Mouse (Mus musculus): ENCODE data around the gene Kcnk3. TPM values are rescaled to one million over a fixed set of nuclear protein-coding genes. Genes with fewer than 3 reads are reported as not detected.

The Kcnk3 gene
- total RNA-seq, 1 experiment, result 0.31 TPM

- H3K27ac ChIP-seq (ENCODE audit: insufficient read depth, low read depth, low read length, poor library complexity, severe bottlenecking), result no peak overlapping the region
- H3K4me3 ChIP-seq (ENCODE audit: insufficient read depth in 1 of 2, low read depth in 1 of 2, low read length in 2 of 2, poor library complexity in 1 of 2, severe bottlenecking in 1 of 2), result no peak overlapping the region
- DNase-seq (ENCODE audit: low read depth, low spot score), result no peak
- no peaks in the 10 kb centered on the region for H3K36me3 ChIP-seq (ENCODE audit: control insufficient read depth, insufficient read depth, low read length, poor library complexity, severe bottlenecking)
- H3K4me1 ChIP-seq (ENCODE audit: control insufficient read depth in 2 of 2, insufficient read depth in 2 of 2, low read length in 2 of 2, poor library complexity in 1 of 2), result no peaks in the 10 kb centered on the region
- no peak overlapping the region for H3K9ac ChIP-seq (ENCODE audit: insufficient read depth, low read depth, low read length, poor library complexity, severe bottlenecking)
- TF ChIP-seq CHD2 (IDR thresholded peaks at IDR 0.05; ENCODE audit: low read depth, low read length), result no peak
- TF ChIP-seq ZC3H11A (IDR thresholded peaks at IDR 0.05; ENCODE audit: borderline replicate concordance, low read depth, low read length), result no peak
- no peak for TF ChIP-seq HCFC1 (IDR thresholded peaks at IDR 0.05; ENCODE audit: borderline replicate concordance, insufficient read depth, low read length)
- no peak for TF ChIP-seq ZNF384 (IDR thresholded peaks at IDR 0.05; ENCODE audit: low read depth, low read length)
- no peak for TF ChIP-seq MAFK (IDR thresholded peaks at IDR 0.05; ENCODE audit: insufficient read depth, low read depth, low read length)
- H3K9me3 ChIP-seq (ENCODE audit: control insufficient read depth, insufficient read depth, low read depth, low read length), result no peaks in the 10 kb centered on the region
- in situ Hi-C loops (cut with MboI; ENCODE audit: low sequenced_read_pairs in 2 of 2, unreplicated experiment in 2 of 2), result no loop called here
Observed at GRCm38 (mm10) chr5:30574367-30574766, 13.6 kb upstream of the Kcnk3 start.

GRCm38 (mm10) chr5:30576233-30576632 is 11.7 kb upstream of the Kcnk3 start:
- Histone ChIP-seq H3K27ac (ENCODE audit: insufficient read depth, low read depth, low read length, poor library complexity, severe bottlenecking) (no peak overlapping the region), H3K4me1 (ENCODE audit: control insufficient read depth in 2 of 2, insufficient read depth in 2 of 2, low read length in 2 of 2, poor library complexity in 1 of 2) (no peaks in the 10 kb centered on the region), H3K4me3 (ENCODE audit: insufficient read depth in 1 of 2, low read depth in 1 of 2, low read length in 2 of 2, poor library complexity in 1 of 2, severe bottlenecking in 1 of 2) (no peak overlapping the region), H3K9ac (ENCODE audit: insufficient read depth, low read depth, low read length, poor library complexity, severe bottlenecking) (no peak overlapping the region), H3K9me3 (ENCODE audit: control insufficient read depth, insufficient read depth, low read depth, low read length) (no peaks in the 10 kb centered on the region), H3K36me3 (ENCODE audit: control insufficient read depth, insufficient read depth, low read length, poor library complexity, severe bottlenecking) (no peaks in the 10 kb centered on the region)
- TF ChIP-seq ZC3H11A (IDR thresholded peaks at IDR 0.05; ENCODE audit: borderline replicate concordance, low read depth, low read length) (no peak), MAFK (IDR thresholded peaks at IDR 0.05; ENCODE audit: insufficient read depth, low read depth, low read length) (no peak), CHD2 (IDR thresholded peaks at IDR 0.05; ENCODE audit: low read depth, low read length) (no peak), HCFC1 (IDR thresholded peaks at IDR 0.05; ENCODE audit: borderline replicate concordance, insufficient read depth, low read length) (no peak), ZNF384 (IDR thresholded peaks at IDR 0.05; ENCODE audit: low read depth, low read length) (no peak)
- in situ Hi-C loops (cut with MboI; ENCODE audit: low sequenced_read_pairs in 2 of 2, unreplicated experiment in 2 of 2), result no loop called here
- no peak for DNase-seq (ENCODE audit: low read depth, low spot score)

GRCm38 (mm10) chr5:30577251-30577650 is 10.7 kb upstream of the Kcnk3 start:
- no peak for DNase-seq (ENCODE audit: low read depth, low spot score)
- TF ChIP-seq HCFC1 (IDR thresholded peaks at IDR 0.05; ENCODE audit: borderline replicate concordance, insufficient read depth, low read length) (no peak), CHD2 (IDR thresholded peaks at IDR 0.05; ENCODE audit: low read depth, low read length) (no peak), ZC3H11A (IDR thresholded peaks at IDR 0.05; ENCODE audit: borderline replicate concordance, low read depth, low read length) (no peak), ZNF384 (IDR thresholded peaks at IDR 0.05; ENCODE audit: low read depth, low read length) (no peak), MAFK (IDR thresholded peaks at IDR 0.05; ENCODE audit: insufficient read depth, low read depth, low read length) (no peak)
- no peaks in the 10 kb centered on the region for H3K9me3 ChIP-seq (ENCODE audit: control insufficient read depth, insufficient read depth, low read depth, low read length)
- H3K4me1 ChIP-seq (ENCODE audit: control insufficient read depth in 2 of 2, insufficient read depth in 2 of 2, low read length in 2 of 2, poor library complexity in 1 of 2), result no peaks in the 10 kb centered on the region
- in situ Hi-C loops (cut with MboI; ENCODE audit: low sequenced_read_pairs in 2 of 2, unreplicated experiment in 2 of 2), result no loop called here
- H3K4me3 ChIP-seq (ENCODE audit: insufficient read depth in 1 of 2, low read depth in 1 of 2, low read length in 2 of 2, poor library complexity in 1 of 2, severe bottlenecking in 1 of 2), result no peak overlapping the region
- no peak overlapping the region for H3K9ac ChIP-seq (ENCODE audit: insufficient read depth, low read depth, low read length, poor library complexity, severe bottlenecking)
- no peaks in the 10 kb centered on the region for H3K36me3 ChIP-seq (ENCODE audit: control insufficient read depth, insufficient read depth, low read length, poor library complexity, severe bottlenecking)
- no peak overlapping the region for H3K27ac ChIP-seq (ENCODE audit: insufficient read depth, low read depth, low read length, poor library complexity, severe bottlenecking)

DNA sequence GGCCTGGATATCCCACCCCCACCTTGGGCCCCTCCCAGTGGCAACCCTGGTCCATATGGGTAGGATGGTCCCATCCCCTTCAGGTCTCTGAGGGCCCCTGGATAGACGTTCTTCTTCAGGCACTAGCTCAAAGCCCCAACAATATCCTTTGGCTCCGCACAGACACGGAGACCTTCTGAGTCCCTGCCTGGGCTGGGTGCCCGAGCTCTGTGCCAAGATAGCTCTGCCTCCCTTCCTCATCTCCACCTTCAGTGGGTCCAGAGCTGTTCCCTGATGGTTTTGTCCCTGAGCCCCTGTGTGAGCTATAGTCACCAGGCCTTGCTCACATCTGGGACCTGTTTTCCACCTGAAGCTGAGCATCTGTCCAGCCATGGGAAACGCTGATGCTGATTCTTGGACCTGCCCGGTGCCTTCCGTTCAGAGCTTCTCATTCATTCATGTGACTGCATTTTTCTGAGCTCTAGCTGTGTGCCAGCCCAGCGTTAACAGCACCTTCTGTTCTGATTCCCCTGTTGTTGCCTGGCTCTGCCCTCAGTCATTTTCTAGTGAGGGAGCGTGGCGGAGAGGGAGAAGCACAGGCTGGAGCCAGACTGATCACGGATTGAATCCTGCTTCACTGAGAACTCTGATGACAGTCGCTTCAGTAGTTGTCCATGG is 10.2 kb upstream of the Kcnk3 start:
- no peak for DNase-seq (ENCODE audit: low read depth, low spot score)
- in situ Hi-C loops (cut with MboI; ENCODE audit: low sequenced_read_pairs in 2 of 2, unreplicated experiment in 2 of 2), result no loop called here
- Histone ChIP-seq H3K4me1 (ENCODE audit: control insufficient read depth in 2 of 2, insufficient read depth in 2 of 2, low read length in 2 of 2, poor library complexity in 1 of 2) (no peaks in the 10 kb centered on the region), H3K4me3 (ENCODE audit: insufficient read depth in 1 of 2, low read depth in 1 of 2, low read length in 2 of 2, poor library complexity in 1 of 2, severe bottlenecking in 1 of 2) (no peak overlapping the region), H3K27ac (ENCODE audit: insufficient read depth, low read depth, low read length, poor library complexity, severe bottlenecking) (no peak overlapping the region), H3K9ac (ENCODE audit: insufficient read depth, low read depth, low read length, poor library complexity, severe bottlenecking) (no peak overlapping the region), H3K9me3 (ENCODE audit: control insufficient read depth, insufficient read depth, low read depth, low read length) (no peaks in the 10 kb centered on the region), H3K36me3 (ENCODE audit: control insufficient read depth, insufficient read depth, low read length, poor library complexity, severe bottlenecking) (no peaks in the 10 kb centered on the region)
- no peak for TF ChIP-seq ZNF384 (IDR thresholded peaks at IDR 0.05; ENCODE audit: low read depth, low read length)
- no peak for TF ChIP-seq CHD2 (IDR thresholded peaks at IDR 0.05; ENCODE audit: low read depth, low read length)
